Mouse (Mus musculus): Measurements from ENCODE around the gene 1700009N14Rik. TPM values are rescaled to one million over a fixed set of nuclear protein-coding genes. Genes with fewer than 3 reads are reported as not detected.

1700009N14Rik gene
- not detected in 2 replicates for total RNA-seq (2017)

- ATAC-seq (replicated peaks in 1 of 2; ENCODE audit: insufficient read depth in 1 of 2, low FRiP score in 2 of 2, low TSS enrichment in 1 of 2, low read depth in 1 of 2, poor library complexity in 2 of 2, severe bottlenecking in 2 of 2), result no peak
Measured at GRCm38 (mm10) chr4:39450069-39450468, at the start of gene 1700009N14Rik. TSS of gene 1700009N14Rik (plus strand) at chr4:39450295.

- ATAC-seq (replicated peaks in 1 of 2; ENCODE audit: insufficient read depth in 1 of 2, low FRiP score in 2 of 2, low TSS enrichment in 1 of 2, low read depth in 1 of 2, poor library complexity in 2 of 2, severe bottlenecking in 2 of 2), result no peak
Measured at GRCm38 (mm10) chr4:39437870-39438367, 12.2 kb upstream of the 1700009N14Rik start.

DNA sequence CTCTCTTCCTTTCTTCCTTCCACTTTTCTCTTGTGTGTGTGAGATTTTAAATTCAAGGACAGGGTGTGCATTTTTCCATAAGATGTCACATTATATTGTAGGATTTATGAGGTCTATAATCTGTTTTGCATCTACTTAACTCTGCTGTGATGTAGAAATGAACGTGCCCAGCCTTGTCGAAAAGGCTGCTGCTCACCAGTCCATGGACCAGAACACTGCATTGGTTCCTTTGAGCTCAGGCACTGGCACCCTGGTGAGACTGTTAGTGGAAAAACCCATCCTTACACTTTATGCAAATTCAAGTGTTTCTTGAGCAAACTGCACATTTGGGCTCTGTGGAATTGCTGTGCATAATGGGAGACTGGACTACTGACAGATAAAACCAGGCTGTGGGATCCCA lies 24.2 kb downstream of the 1700009N14Rik start:
- no peak for ATAC-seq (replicated peaks in 1 of 2; ENCODE audit: insufficient read depth in 1 of 2, low FRiP score in 2 of 2, low TSS enrichment in 1 of 2, low read depth in 1 of 2, poor library complexity in 2 of 2, severe bottlenecking in 2 of 2)

DNA sequence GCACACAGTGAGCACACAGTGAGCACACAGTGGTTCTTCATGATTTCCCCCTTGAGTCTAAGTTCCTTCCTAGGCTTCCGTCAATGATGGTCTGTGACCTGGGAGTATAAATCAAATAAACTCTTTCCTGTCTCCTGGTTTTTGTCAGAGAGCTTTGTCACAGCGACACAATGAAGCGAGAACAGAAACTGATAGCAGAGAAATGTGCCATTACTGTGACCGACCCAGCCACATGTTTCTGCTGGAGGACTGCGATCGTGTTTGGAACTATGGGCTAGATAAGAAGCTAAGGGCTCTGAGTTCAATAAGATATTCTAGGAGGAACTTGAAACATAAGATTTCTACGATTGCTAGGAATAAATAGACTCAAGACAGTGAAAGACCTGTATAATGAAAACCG lies 36.3 kb downstream of the 1700009N14Rik start:
- ATAC-seq (replicated peaks in 1 of 2; ENCODE audit: insufficient read depth in 1 of 2, low FRiP score in 2 of 2, low TSS enrichment in 1 of 2, low read depth in 1 of 2, poor library complexity in 2 of 2, severe bottlenecking in 2 of 2), result no peak

DNA sequence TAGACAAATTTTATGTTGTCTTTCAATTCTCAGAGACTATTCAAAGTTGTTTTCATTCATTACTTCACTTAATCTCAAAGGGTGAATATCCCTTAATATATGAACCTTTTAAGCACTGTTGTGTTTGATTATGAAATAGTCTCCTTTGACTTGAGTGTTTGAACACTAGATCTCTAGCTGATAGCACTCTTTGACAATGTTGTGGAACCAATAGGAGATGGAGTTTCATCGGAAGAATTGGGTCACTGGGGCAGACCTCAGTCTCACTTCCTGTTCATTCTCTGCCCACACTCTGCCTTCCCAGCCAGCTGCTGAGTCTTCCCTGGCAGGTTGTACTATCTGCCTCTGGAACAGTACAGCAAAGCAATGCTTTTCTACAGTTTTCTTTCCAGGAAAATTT lies 43.5 kb downstream of the 1700009N14Rik start:
- no peak for ATAC-seq (replicated peaks in 1 of 2; ENCODE audit: insufficient read depth in 1 of 2, low FRiP score in 2 of 2, low TSS enrichment in 1 of 2, low read depth in 1 of 2, poor library complexity in 2 of 2, severe bottlenecking in 2 of 2)

GRCm38 (mm10) chr4:39495875-39496274 lies 45.8 kb downstream of the 1700009N14Rik start:
- ATAC-seq (replicated peaks in 1 of 2; ENCODE audit: insufficient read depth in 1 of 2, low FRiP score in 2 of 2, low TSS enrichment in 1 of 2, low read depth in 1 of 2, poor library complexity in 2 of 2, severe bottlenecking in 2 of 2), result no peak
